Mouse (Mus musculus): ENCODE data around the gene Akip1.

GRCm38 (mm10) chr7:109756291-109756690 lies 52.8 kb downstream of the Akip1 start:
- no peak for TF ChIP-seq ZKSCAN1 (IDR thresholded peaks at IDR 0.05; ENCODE audit: borderline replicate concordance, low read depth, low read length)
- TF ChIP-seq CTCF (conservative IDR thresholded peaks at IDR 0.05 in 1 of 2, IDR thresholded peaks at IDR 0.05 in 1 of 2; ENCODE audit: low read depth in 2 of 2, low read length in 2 of 2) = no peak
- TF ChIP-seq EP300 (IDR thresholded peaks at IDR 0.05; ENCODE audit: low read length) = no peak
- no peak for TF ChIP-seq USF1 (IDR thresholded peaks at IDR 0.05; ENCODE audit: low read depth, low read length)
- TF ChIP-seq E2F4 (IDR thresholded peaks at IDR 0.05; ENCODE audit: insufficient replicate concordance, low read depth, low read length) = no peak
- TF ChIP-seq CHD1 (IDR thresholded peaks at IDR 0.05; ENCODE audit: low read depth, low read length) = no peak
- TF ChIP-seq ETS1 (conservative IDR thresholded peaks at IDR 0.05; ENCODE audit: low read depth, low read length) = no peak
- TF ChIP-seq RCOR1 (conservative IDR thresholded peaks at IDR 0.05; ENCODE audit: low read depth, low read length) = no peak
- no peak for TF ChIP-seq TBP (conservative IDR thresholded peaks at IDR 0.05; ENCODE audit: low read depth, low read length)
- TF ChIP-seq ZC3H11A (IDR thresholded peaks at IDR 0.05; ENCODE audit: low read depth, low read length) = no peak
